In the genomic region with DNA sequence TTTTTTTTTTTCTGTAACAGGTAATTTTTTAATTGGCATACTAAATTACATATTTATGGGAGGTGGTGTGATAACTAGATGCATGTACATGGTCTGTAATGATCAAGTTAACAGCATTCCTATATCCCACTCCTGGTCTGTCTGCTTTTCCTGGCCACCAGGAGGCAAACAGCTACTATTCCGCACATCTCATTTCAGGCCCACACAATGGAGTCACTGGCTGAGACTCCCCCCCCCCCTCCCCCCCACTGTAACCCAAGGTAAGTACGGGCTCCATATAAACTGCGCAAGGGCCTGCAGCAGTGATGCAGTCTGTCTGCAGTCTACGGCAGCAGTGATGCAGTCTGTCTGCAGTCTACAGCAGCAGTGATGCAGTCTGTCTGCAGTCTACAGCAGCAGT, we compare ENCODE assay signal across 20 mouse cellular contexts. TPM values are rescaled to one million over a fixed set of nuclear protein-coding genes. Genes with fewer than 3 reads are reported as not detected.
A peak's percentile ranks its signal among the peaks of the same experiment; 100 is the strongest.
DNase-seq lines count a peak whose midpoint lies in the region; ATAC-seq and TF ChIP-seq lines count a peak whose summit lies in the region.
"Had no signal": no experiment of that assay in that cellular context is flagged by ENCODE, and none has a peak within 500 bp of the region (broad histone marks: within the 10 kb centered on the region; RNA-seq: fewer than 3 reads in every experiment).

No protein-coding gene starts in this region.

- no peak for ATAC-seq in forebrain, postnatal 0 days
- ATAC-seq in limb, embryonic 12.5 days (ENCODE audit: insufficient number of reproducible peaks, insufficient read depth, low FRiP score, low TSS enrichment, low read depth) = peak; percentile 52; the same call in 1 of the 2 replicates
- ATAC-seq in neural tube, embryonic 11.5 days (ENCODE audit: insufficient read depth, low FRiP score, low TSS enrichment) = no peak
- ATAC-seq in neural tube, embryonic 15.5 days (ENCODE audit: low FRiP score) = no peak
- no peak for ATAC-seq in stomach, postnatal 0 days (ENCODE audit: low FRiP score, low TSS enrichment)
- ATAC-seq: forebrain, embryonic 13.5 days had no signal

- no peaks in the 10 kb centered on the region for H3K9me3 ChIP-seq in forebrain, postnatal 0 days (ENCODE audit: low read length)
- no peaks in the 10 kb centered on the region for H3K9me3 ChIP-seq in forebrain, embryonic 10.5 days
- no peaks in the 10 kb centered on the region for H3K9me3 ChIP-seq in limb, embryonic 12.5 days
- H3K9me3 ChIP-seq in limb, embryonic 10.5 days (replicated peaks) = no peaks in the 10 kb centered on the region
- no peaks in the 10 kb centered on the region for H3K9me3 ChIP-seq in neural tube, embryonic 11.5 days (ENCODE audit: control insufficient read depth, low read length)
- H3K9me3 ChIP-seq in neural tube, embryonic 15.5 days (replicated peaks) = no peaks in the 10 kb centered on the region
- no peaks in the 10 kb centered on the region for H3K9me3 ChIP-seq in stomach, postnatal 0 days (ENCODE audit: control insufficient read depth, low read length)
- H3K9me3 ChIP-seq: embryonic facial prominence, embryonic 13.5 days; forebrain, embryonic 13.5 days; hindbrain, embryonic 10.5 days; midbrain, embryonic 12.5 days had no signal

- no peak overlapping the region for H3K4me2 ChIP-seq in forebrain, postnatal 0 days (ENCODE audit: low read depth)
- H3K4me2 ChIP-seq in limb, embryonic 12.5 days = no peak overlapping the region
- H3K4me2 ChIP-seq in neural tube, embryonic 11.5 days (ENCODE audit: low read depth) = no peak overlapping the region
- H3K4me2 ChIP-seq in neural tube, embryonic 15.5 days = no peak overlapping the region
- H3K4me2 ChIP-seq in stomach, postnatal 0 days (replicated peaks; ENCODE audit: low read depth) = no peak overlapping the region
- H3K4me2 ChIP-seq: embryonic facial prominence, embryonic 13.5 days; forebrain, embryonic 13.5 days; midbrain, embryonic 12.5 days had no signal

- no peaks in the 10 kb centered on the region for H3K36me3 ChIP-seq in forebrain, postnatal 0 days (ENCODE audit: insufficient read depth)
- no peaks in the 10 kb centered on the region for H3K36me3 ChIP-seq in forebrain, embryonic 10.5 days (replicated peaks)
- H3K36me3 ChIP-seq in limb, embryonic 12.5 days = no peaks in the 10 kb centered on the region
- H3K36me3 ChIP-seq in limb, embryonic 10.5 days = no peaks in the 10 kb centered on the region
- H3K36me3 ChIP-seq in neural tube, embryonic 11.5 days (ENCODE audit: control insufficient read depth, insufficient read depth, low read length) = no peaks in the 10 kb centered on the region
- no peaks in the 10 kb centered on the region for H3K36me3 ChIP-seq in neural tube, embryonic 15.5 days
- H3K36me3 ChIP-seq in stomach, postnatal 0 days (ENCODE audit: control insufficient read depth, insufficient read depth, low read length) = no peaks in the 10 kb centered on the region
- H3K36me3 ChIP-seq: embryonic facial prominence, embryonic 13.5 days; hindbrain, embryonic 10.5 days; midbrain, embryonic 12.5 days had no signal

- TF ChIP-seq EP300 in stomach, postnatal 0 days (optimal IDR thresholded peaks at IDR 0.05) = no peak

- no peaks in the 10 kb centered on the region for H3K27me3 ChIP-seq in forebrain, postnatal 0 days (ENCODE audit: insufficient read depth, low read length)
- no peaks in the 10 kb centered on the region for H3K27me3 ChIP-seq in forebrain, embryonic 10.5 days (ENCODE audit: poor library complexity, severe bottlenecking)
- H3K27me3 ChIP-seq in limb, embryonic 12.5 days = no peaks in the 10 kb centered on the region
- H3K27me3 ChIP-seq in limb, embryonic 10.5 days (ENCODE audit: low read depth, poor library complexity, severe bottlenecking) = no peaks in the 10 kb centered on the region
- no peaks in the 10 kb centered on the region for H3K27me3 ChIP-seq in neural tube, embryonic 11.5 days (ENCODE audit: control insufficient read depth, insufficient read depth, low read length)
- H3K27me3 ChIP-seq in neural tube, embryonic 15.5 days (replicated peaks) = no peaks in the 10 kb centered on the region
- no peaks in the 10 kb centered on the region for H3K27me3 ChIP-seq in stomach, postnatal 0 days (ENCODE audit: control insufficient read depth, insufficient read depth, low read length)
- H3K27me3 ChIP-seq: embryonic facial prominence, embryonic 13.5 days; forebrain, embryonic 13.5 days; midbrain, embryonic 12.5 days had no signal

- WGBS in forebrain, postnatal 0 days = 45% methylated on average over 4 of the region's 4 CpGs
- 58% methylated on average over 4 of the region's 4 CpGs for WGBS in forebrain, embryonic 10.5 days
- WGBS in limb, embryonic 12.5 days = 76% methylated on average over 4 of the region's 4 CpGs
- WGBS in limb, embryonic 10.5 days = 66% methylated on average over 4 of the region's 4 CpGs
- WGBS in neural tube, embryonic 11.5 days = 55% methylated on average over 4 of the region's 4 CpGs
- 59% methylated on average over 4 of the region's 4 CpGs for WGBS in neural tube, embryonic 15.5 days
- WGBS in stomach, postnatal 0 days = 92% methylated on average over 4 of the region's 4 CpGs

- no peak overlapping the region for H3K4me3 ChIP-seq in forebrain, postnatal 0 days (ENCODE audit: low read depth, low read length)
- no peak overlapping the region for H3K4me3 ChIP-seq in forebrain, embryonic 10.5 days
- no peak overlapping the region for H3K4me3 ChIP-seq in limb, embryonic 12.5 days (replicated peaks)
- no peak overlapping the region for H3K4me3 ChIP-seq in limb, embryonic 10.5 days
- H3K4me3 ChIP-seq in neural tube, embryonic 11.5 days (ENCODE audit: low read depth, low read length) = no peak overlapping the region
- H3K4me3 ChIP-seq in neural tube, embryonic 15.5 days (replicated peaks) = no peak overlapping the region
- H3K4me3 ChIP-seq in stomach, postnatal 0 days (ENCODE audit: low read depth, low read length) = no peak overlapping the region
- H3K4me3 ChIP-seq: embryonic facial prominence, embryonic 13.5 days; erythroblast, embryonic 14.5 days; forebrain, embryonic 13.5 days; gastrocnemius, adult 2 months; hindbrain, embryonic 10.5 days; midbrain, embryonic 12.5 days had no signal

- no peak for DNase-seq in forebrain, postnatal 0 days
- no peak for DNase-seq in forebrain, embryonic 10.5 days (ENCODE audit: extremely low spot score, low spot score)
- no peak for DNase-seq in limb, embryonic 10.5 days (ENCODE audit: low spot score)
- peak; percentile 14 for DNase-seq in neural tube, embryonic 11.5 days (ENCODE audit: low spot score)
- DNase-seq in stomach, postnatal 0 days (ENCODE audit: low spot score) = no peak
- no peak for DNase-seq in ovary, postnatal 36 days (ENCODE audit: low spot score)
- DNase-seq: adrenal gland, adult 2 months; cerebellum, adult 11-12 months; cerebellum, postnatal 14 days; gastrocnemius, adult 2 months; kidney, adult 18-20 months; kidney, postnatal 10 days had no signal

- H3K4me1 ChIP-seq in forebrain, postnatal 0 days (ENCODE audit: insufficient read depth) = no peaks in the 10 kb centered on the region
- no peaks in the 10 kb centered on the region for H3K4me1 ChIP-seq in forebrain, embryonic 10.5 days
- H3K4me1 ChIP-seq in limb, embryonic 12.5 days (replicated peaks) = no peaks in the 10 kb centered on the region
- H3K4me1 ChIP-seq in limb, embryonic 10.5 days = no peaks in the 10 kb centered on the region
- no peaks in the 10 kb centered on the region for H3K4me1 ChIP-seq in neural tube, embryonic 11.5 days (ENCODE audit: control insufficient read depth, insufficient read depth, low read length)
- no peaks in the 10 kb centered on the region for H3K4me1 ChIP-seq in neural tube, embryonic 15.5 days
- H3K4me1 ChIP-seq in stomach, postnatal 0 days (replicated peaks; ENCODE audit: control insufficient read depth, insufficient read depth) = no peaks in the 10 kb centered on the region
- H3K4me1 ChIP-seq: embryonic facial prominence, embryonic 13.5 days; forebrain, embryonic 13.5 days; midbrain, embryonic 12.5 days had no signal

- no peak overlapping the region for H3K9ac ChIP-seq in forebrain, postnatal 0 days
- no peak overlapping the region for H3K9ac ChIP-seq in limb, embryonic 12.5 days (replicated peaks)
- H3K9ac ChIP-seq in neural tube, embryonic 11.5 days (ENCODE audit: low read length) = no peak overlapping the region
- no peak overlapping the region for H3K9ac ChIP-seq in neural tube, embryonic 15.5 days (replicated peaks)
- H3K9ac ChIP-seq in stomach, postnatal 0 days (ENCODE audit: low read length) = no peak overlapping the region
- H3K9ac ChIP-seq: embryonic facial prominence, embryonic 13.5 days; forebrain, embryonic 13.5 days; liver, embryonic 14.5 days; midbrain, embryonic 12.5 days had no signal

- no peak overlapping the region for H3K27ac ChIP-seq in forebrain, postnatal 0 days (ENCODE audit: low read depth, low read length)
- no peak overlapping the region for H3K27ac ChIP-seq in forebrain, embryonic 10.5 days
- H3K27ac ChIP-seq in limb, embryonic 12.5 days = no peak overlapping the region
- no peak overlapping the region for H3K27ac ChIP-seq in limb, embryonic 10.5 days
- no peak overlapping the region for H3K27ac ChIP-seq in neural tube, embryonic 11.5 days (ENCODE audit: low read depth, low read length)
- no peak overlapping the region for H3K27ac ChIP-seq in neural tube, embryonic 15.5 days (replicated peaks)
- no peak overlapping the region for H3K27ac ChIP-seq in stomach, postnatal 0 days (replicated peaks)
- H3K27ac ChIP-seq: embryonic facial prominence, embryonic 13.5 days; forebrain, embryonic 13.5 days; gastrocnemius, adult 2 months; hindbrain, embryonic 10.5 days; liver, embryonic 14.5 days; midbrain, embryonic 12.5 days had no signal

- peak; percentile 29; the same call in 1 of the 2 replicates for TF ChIP-seq CTCF in forebrain, postnatal 0 days (IDR thresholded peaks at IDR 0.05; ENCODE audit: low read depth)
- TF ChIP-seq CTCF in stomach, postnatal 0 days (IDR thresholded peaks at IDR 0.05; ENCODE audit: low read depth) = peak; percentile 23; the same call in 1 of the 2 replicates

RNA-seq across cellular contexts. Expression of gene Rsph3b, which starts 51.7 kb away (rescaled TPM):
- 34.3 and 41.5 TPM in 2 replicates for total RNA-seq in forebrain, postnatal 0 days (2014; rRNA removed)
- polyA plus RNA-seq in forebrain, postnatal 0 days (2015; fragmentation: Nextera tagmentation; extraction: Ambion mirVana) = 50.0 and 60.2 TPM in 2 replicates
- polyA plus RNA-seq in forebrain, embryonic 10.5 days (2016; fragmentation: Nextera tagmentation; extraction: Ambion mirVana) = 37.0 and 37.4 TPM in 2 replicates
- 37.7 and 44.0 TPM in 2 replicates for polyA plus RNA-seq in limb, embryonic 12.5 days (2016; fragmentation: Nextera tagmentation; extraction: Ambion mirVana)
- polyA plus RNA-seq in limb, embryonic 10.5 days (2016; fragmentation: Nextera tagmentation; extraction: Ambion mirVana) = 23.8 and 32.1 TPM in 2 replicates
- polyA plus RNA-seq in neural tube, embryonic 11.5 days (2014; fragmentation: Nextera tagmentation; extraction: Ambion mirVana) = 39.9 and 43.2 TPM in 2 replicates
- polyA plus RNA-seq in neural tube, embryonic 15.5 days (2015; fragmentation: Nextera tagmentation; extraction: Ambion mirVana) = 56.4 and 57.7 TPM in 2 replicates
- 36.4 and 39.0 TPM in 2 replicates for polyA plus RNA-seq in stomach, postnatal 0 days (2015; fragmentation: Nextera tagmentation; extraction: Ambion mirVana)
